Mouse (Mus musculus) stomach, postnatal 0 days (tissue): Measurements from ENCODE around the gene Rassf2.

Source experiments
- CTCF ChIP-seq: IDR thresholded peaks from 2 replicates; pipeline ENCODE4 v1.5.1; 2016; ENCODE audit warnings: antibody characterized with exemption, low read depth, mild to moderate bottlenecking, moderate library complexity
- EP300 ChIP-seq: optimal IDR thresholded peaks from 2 replicates; pipeline ENCODE3; 2016; ENCODE audit warnings: antibody characterized with exemption

DNA sequence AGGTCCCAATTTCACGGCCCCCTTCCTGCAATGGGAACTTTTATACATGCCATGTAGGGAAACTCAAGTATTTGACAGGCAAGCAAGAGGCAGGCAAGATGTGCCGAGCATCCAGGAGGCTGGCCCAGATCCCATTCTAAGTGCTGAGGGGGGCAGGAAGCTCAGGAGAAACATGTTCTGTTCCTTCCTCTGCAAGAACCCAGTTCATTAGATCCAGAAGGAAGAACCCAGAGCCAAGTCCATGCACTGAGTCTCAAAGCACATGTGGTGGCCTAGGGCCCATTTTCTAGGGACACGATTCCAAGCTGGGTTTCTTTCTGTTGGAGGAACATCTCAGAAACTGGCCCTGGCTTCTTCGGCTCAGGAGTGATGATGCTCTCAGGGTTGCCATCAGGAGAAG lies 24.6 kb downstream of the Rassf2 start:
- TF ChIP-seq CTCF (no peak), EP300 (no peak)
